ENCODE assay signal across 24 mouse cellular contexts in genomic region chr1:42261031-42261430, GRCm38 (mm10).
DNase-seq lines count a peak whose midpoint lies in the region; ATAC-seq and TF ChIP-seq lines count a peak whose summit lies in the region.
"Had no signal": no experiment of that assay in that cellular context is flagged by ENCODE, and none has a peak within 500 bp of the region (broad histone marks: within the 10 kb centered on the region; RNA-seq: fewer than 3 reads in every experiment).

No protein-coding gene starts in this region.

- no peak overlapping the region for H3K4me3 ChIP-seq in forebrain, embryonic 10.5 days
- no peak overlapping the region for H3K4me3 ChIP-seq in forebrain, embryonic 11.5 days (ENCODE audit: low read depth, low read length)
- no peak overlapping the region for H3K4me3 ChIP-seq in midbrain, embryonic 11.5 days (ENCODE audit: low read depth, low read length)
- H3K4me3 ChIP-seq in midbrain, postnatal 0 days (ENCODE audit: low read depth, low read length), result no peak overlapping the region
- H3K4me3 ChIP-seq: liver, embryonic 15.5 days had no signal

- peaks cover 68% of the 10 kb centered on the region for H3K4me1 ChIP-seq in forebrain, embryonic 10.5 days
- H3K4me1 ChIP-seq in forebrain, embryonic 11.5 days (replicated peaks; ENCODE audit: control insufficient read depth, insufficient read depth, low read length), result peaks cover 20% of the 10 kb centered on the region; the same call in 1 of the 2 replicates
- peaks cover 50% of the 10 kb centered on the region for H3K4me1 ChIP-seq in midbrain, embryonic 11.5 days (ENCODE audit: control insufficient read depth, insufficient read depth, low read length)
- peaks cover 6% of the 10 kb centered on the region; the same call in 1 of the 2 replicates for H3K4me1 ChIP-seq in midbrain, postnatal 0 days (ENCODE audit: insufficient read depth, low read length)
- H3K4me1 ChIP-seq: liver, embryonic 15.5 days; lung, embryonic 15.5 days had no signal

- DNase-seq in forebrain, embryonic 10.5 days (ENCODE audit: extremely low spot score, low spot score), result no peak
- no peak for DNase-seq in forebrain, embryonic 11.5 days (ENCODE audit: low spot score)
- peak; percentile 22 for DNase-seq in retina, embryonic 14.5 days (ENCODE audit: low spot score)
- DNase-seq in retina, postnatal 1 day, result no peak
- DNase-seq in midbrain, embryonic 11.5 days (ENCODE audit: low spot score, missing footprints), result no peak
- no peak for DNase-seq in midbrain, postnatal 0 days (ENCODE audit: low spot score)
- no peak for DNase-seq in cerebellum, postnatal 36 days
- DNase-seq in T-cell, adult 2 months (ENCODE audit: low spot score), result no peak
- DNase-seq: adrenal gland, postnatal 14 days; cerebellum, adult 9-10 months; gastrocnemius, postnatal 36 days; kidney, adult 18-20 months; layer of hippocampus, adult 9-11 months; liver; lung, postnatal 4 days; right cerebral cortex, postnatal 14 days; spleen, adult 18-20 months; thymus, postnatal 36 days had no signal

- no peaks in the 10 kb centered on the region for H3K36me3 ChIP-seq in forebrain, embryonic 10.5 days (replicated peaks)
- no peaks in the 10 kb centered on the region for H3K36me3 ChIP-seq in forebrain, embryonic 11.5 days (ENCODE audit: control insufficient read depth, insufficient read depth, low read length)
- H3K36me3 ChIP-seq in midbrain, embryonic 11.5 days (ENCODE audit: control insufficient read depth, insufficient read depth, low read length), result no peaks in the 10 kb centered on the region
- no peaks in the 10 kb centered on the region for H3K36me3 ChIP-seq in midbrain, postnatal 0 days (ENCODE audit: insufficient read depth, low read length)
- H3K36me3 ChIP-seq: embryonic facial prominence, embryonic 15.5 days; limb, embryonic 10.5 days; liver, embryonic 15.5 days; lung, embryonic 15.5 days; neural tube, embryonic 15.5 days had no signal

- no peak for TF ChIP-seq CTCF in midbrain, postnatal 0 days (IDR thresholded peaks at IDR 0.05)

- no peaks in the 10 kb centered on the region for H3K9me3 ChIP-seq in forebrain, embryonic 10.5 days
- H3K9me3 ChIP-seq in forebrain, embryonic 11.5 days (ENCODE audit: control insufficient read depth, low read length), result no peaks in the 10 kb centered on the region
- no peaks in the 10 kb centered on the region for H3K9me3 ChIP-seq in midbrain, embryonic 11.5 days (ENCODE audit: control insufficient read depth, low read length)
- H3K9me3 ChIP-seq in midbrain, postnatal 0 days (ENCODE audit: low read length), result no peaks in the 10 kb centered on the region
- H3K9me3 ChIP-seq: embryonic facial prominence, embryonic 15.5 days; limb, embryonic 10.5 days; liver, embryonic 15.5 days; lung, embryonic 15.5 days; neural tube, embryonic 15.5 days had no signal

- H3K27ac ChIP-seq in forebrain, embryonic 10.5 days, result peak overlapping the region; percentile 86; the same call in 1 of the 2 replicates
- no peak overlapping the region; the same call in 1 of the 2 replicates for H3K27ac ChIP-seq in forebrain, embryonic 11.5 days (ENCODE audit: low read depth, low read length)
- H3K27ac ChIP-seq in midbrain, embryonic 11.5 days (ENCODE audit: low read depth, low read length), result peak overlapping the region; percentile 20; the same call in 1 of the 2 replicates
- 0 out of 2 replicates have a peak overlapping the region, but pooled peaks have one; percentile 51 for H3K27ac ChIP-seq in midbrain, postnatal 0 days (ENCODE audit: low read depth, low read length)
- H3K27ac ChIP-seq: embryonic facial prominence, embryonic 15.5 days; liver, embryonic 15.5 days; lung, embryonic 15.5 days had no signal

- H3K4me2 ChIP-seq in forebrain, embryonic 11.5 days (ENCODE audit: low read depth, low read length, severe bottlenecking), result no peak overlapping the region
- H3K4me2 ChIP-seq in midbrain, embryonic 11.5 days, result peak overlapping the region; percentile 46; the same call in 1 of the 2 replicates
- no peak overlapping the region for H3K4me2 ChIP-seq in midbrain, postnatal 0 days (ENCODE audit: low read depth, low read length, poor library complexity, severe bottlenecking)

- 35% methylated on average over 3 of the region's 3 CpGs for WGBS in forebrain, embryonic 10.5 days
- 15% methylated on average over 3 of the region's 3 CpGs for WGBS in forebrain, embryonic 11.5 days
- 15% methylated on average over 3 of the region's 3 CpGs for WGBS in midbrain, embryonic 11.5 days
- WGBS in midbrain, postnatal 0 days, result 30% methylated on average over 3 of the region's 3 CpGs

- no peak for ATAC-seq in forebrain, embryonic 11.5 days (replicated peaks; ENCODE audit: low FRiP score)
- ATAC-seq in midbrain, embryonic 11.5 days (ENCODE audit: low FRiP score), result no peak
- ATAC-seq in midbrain, postnatal 0 days (ENCODE audit: low FRiP score), result no peak
- ATAC-seq: inflammation-experienced regulatory T-cells, adult 6 months had no signal

- H3K27me3 ChIP-seq in forebrain, embryonic 10.5 days (ENCODE audit: poor library complexity, severe bottlenecking), result no peaks in the 10 kb centered on the region
- H3K27me3 ChIP-seq in forebrain, embryonic 11.5 days (ENCODE audit: control insufficient read depth, insufficient read depth, low read length), result no peaks in the 10 kb centered on the region
- no peaks in the 10 kb centered on the region for H3K27me3 ChIP-seq in midbrain, embryonic 11.5 days (ENCODE audit: control insufficient read depth, insufficient read depth, low read length)
- no peaks in the 10 kb centered on the region for H3K27me3 ChIP-seq in midbrain, postnatal 0 days (ENCODE audit: insufficient read depth, low read length)
- H3K27me3 ChIP-seq: embryonic facial prominence, embryonic 15.5 days; liver, embryonic 15.5 days; lung, embryonic 15.5 days; neural tube, embryonic 15.5 days had no signal

- H3K9ac ChIP-seq in forebrain, embryonic 11.5 days (ENCODE audit: low read length), result no peak overlapping the region; the same call in 1 of the 2 replicates
- H3K9ac ChIP-seq in midbrain, embryonic 11.5 days (ENCODE audit: low read length), result no peak overlapping the region
- H3K9ac ChIP-seq in midbrain, postnatal 0 days (replicated peaks; ENCODE audit: low read length, poor library complexity, severe bottlenecking), result no peak overlapping the region
- H3K9ac ChIP-seq: liver, embryonic 15.5 days; lung, embryonic 15.5 days had no signal
